Mouse (Mus musculus): Measurements from ENCODE around the gene Ints3. TPM values are rescaled to one million over a fixed set of nuclear protein-coding genes. Genes with fewer than 3 reads are reported as not detected.

Ints3 gene
- polyA plus RNA-seq, 1 experiment from 2014 or later, result 31.1 TPM

GRCm38 (mm10) chr3:90440756-90441155 is 7.3 kb upstream of the Ints3 start:
- Histone ChIP-seq H3K4me2 (no peak overlapping the region), H3K27me3 (no peaks in the 10 kb centered on the region), H3K4me3 (no peak overlapping the region), H3K9me3 (no peaks in the 10 kb centered on the region), H3K9ac (no peak overlapping the region), H3K27ac (no peak overlapping the region), H3K4me1 (peaks cover 3% of the 10 kb centered on the region), H3K36me3 (no peaks in the 10 kb centered on the region)
- 72% methylated on average over 2 of the region's 2 CpGs for WGBS
- ATAC-seq (ENCODE audit: insufficient number of reproducible peaks, insufficient read depth, low FRiP score, low TSS enrichment, low read depth), result no peak

GRCm38 (mm10) chr3:90437131-90437530 is 3.7 kb upstream of the Ints3 start:
- Histone ChIP-seq H3K9ac (no peak overlapping the region), H3K36me3 (no peaks in the 10 kb centered on the region), H3K4me2 (no peak overlapping the region), H3K4me3 (no peak overlapping the region), H3K4me1 (peaks cover 8% of the 10 kb centered on the region), H3K27ac (no peak overlapping the region), H3K27me3 (no peaks in the 10 kb centered on the region), H3K9me3 (no peaks in the 10 kb centered on the region)
- WGBS, result 73% methylated on average over 4 of the region's 4 CpGs
- no peak for ATAC-seq (ENCODE audit: insufficient number of reproducible peaks, insufficient read depth, low FRiP score, low TSS enrichment, low read depth)

GRCm38 (mm10) chr3:90434073-90434730 is 780 bp upstream of the Ints3 start:
- H3K4me1 ChIP-seq, result peaks cover 21% of the 10 kb centered on the region
- H3K27ac ChIP-seq, result peak overlapping the region; percentile 96
- H3K36me3 ChIP-seq, result no peaks in the 10 kb centered on the region
- no peaks in the 10 kb centered on the region for H3K27me3 ChIP-seq
- no peaks in the 10 kb centered on the region for H3K9me3 ChIP-seq
- peak overlapping the region; percentile 81 for H3K4me3 ChIP-seq
- no peak for ATAC-seq (ENCODE audit: insufficient number of reproducible peaks, insufficient read depth, low FRiP score, low TSS enrichment, low read depth)
- 51% methylated on average over 11 of the region's 11 CpGs for WGBS
- peak overlapping the region; percentile 91 for H3K9ac ChIP-seq
- peak overlapping the region; percentile 95 for H3K4me2 ChIP-seq

GRCm38 (mm10) chr3:90432811-90433219 is 607 bp downstream of the Ints3 start:
- Histone ChIP-seq H3K4me1 (peaks cover 21% of the 10 kb centered on the region), H3K9me3 (no peaks in the 10 kb centered on the region), H3K36me3 (no peaks in the 10 kb centered on the region), H3K27me3 (no peaks in the 10 kb centered on the region), H3K4me3 (peak overlapping the region; percentile 81), H3K27ac (peak overlapping the region; percentile 96), H3K4me2 (peak overlapping the region; percentile 95), H3K9ac (peak overlapping the region; percentile 91)
- WGBS, result under 1% methylated on average over 12 of the region's 12 CpGs
- 0 out of 2 replicates have a peak, but pooled peaks have one; percentile 16 for ATAC-seq (ENCODE audit: insufficient number of reproducible peaks, insufficient read depth, low FRiP score, low TSS enrichment, low read depth)

- Histone ChIP-seq H3K9me3 (no peaks in the 10 kb centered on the region), H3K27me3 (no peaks in the 10 kb centered on the region), H3K4me1 (peaks cover 21% of the 10 kb centered on the region), H3K4me3 (peak overlapping the region; percentile 81), H3K36me3 (no peaks in the 10 kb centered on the region), H3K4me2 (peak overlapping the region; percentile 95), H3K9ac (peak overlapping the region; percentile 91), H3K27ac (peak overlapping the region; percentile 96; the same call in 1 of the 2 replicates)
- no peak for ATAC-seq (ENCODE audit: insufficient number of reproducible peaks, insufficient read depth, low FRiP score, low TSS enrichment, low read depth)
- WGBS, result 14% methylated on average over 2 of the region's 2 CpGs
These were observed 1.1 kb downstream of the Ints3 start for GRCm38 (mm10) chr3:90432348-90432747.

- H3K4me3 ChIP-seq, result no peak overlapping the region
- H3K9me3 ChIP-seq, result no peaks in the 10 kb centered on the region
- H3K9ac ChIP-seq, result no peak overlapping the region
- ATAC-seq (ENCODE audit: insufficient number of reproducible peaks, insufficient read depth, low FRiP score, low TSS enrichment, low read depth), result no peak
- peaks cover 21% of the 10 kb centered on the region for H3K4me1 ChIP-seq
- 87% methylated on average over 3 of the region's 3 CpGs for WGBS
- H3K36me3 ChIP-seq, result 0 out of 2 replicates have a peak, but pooled peaks cover 3% of the 10 kb centered on the region
- H3K27ac ChIP-seq, result no peak overlapping the region
- no peaks in the 10 kb centered on the region for H3K27me3 ChIP-seq
- H3K4me2 ChIP-seq, result no peak overlapping the region
These were observed 3.8 kb downstream of the Ints3 start for GRCm38 (mm10) chr3:90429576-90429975.

- 76% methylated on average over 6 of the region's 6 CpGs for WGBS
- Histone ChIP-seq H3K4me3 (no peak overlapping the region), H3K27ac (no peak overlapping the region), H3K9ac (no peak overlapping the region), H3K36me3 (peaks cover 14% of the 10 kb centered on the region), H3K9me3 (no peaks in the 10 kb centered on the region), H3K27me3 (no peaks in the 10 kb centered on the region), H3K4me1 (peaks cover 16% of the 10 kb centered on the region), H3K4me2 (no peak overlapping the region)
- no peak for ATAC-seq (ENCODE audit: insufficient number of reproducible peaks, insufficient read depth, low FRiP score, low TSS enrichment, low read depth)
These were observed 5.2 kb downstream of the Ints3 start for GRCm38 (mm10) chr3:90428186-90428585.

GRCm38 (mm10) chr3:90427574-90427973 is 5.8 kb downstream of the Ints3 start:
- 67% methylated on average over 1 of the region's 1 CpGs for WGBS

GRCm38 (mm10) chr3:90425499-90425898 is 7.9 kb downstream of the Ints3 start:
- no peak overlapping the region for H3K4me3 ChIP-seq
- no peaks in the 10 kb centered on the region for H3K4me1 ChIP-seq
- 90% methylated on average over 2 of the region's 2 CpGs for WGBS
- no peaks in the 10 kb centered on the region for H3K9me3 ChIP-seq
- no peak overlapping the region for H3K27ac ChIP-seq
- H3K9ac ChIP-seq, result no peak overlapping the region
- ATAC-seq (ENCODE audit: insufficient number of reproducible peaks, insufficient read depth, low FRiP score, low TSS enrichment, low read depth), result no peak
- H3K36me3 ChIP-seq, result peaks cover 37% of the 10 kb centered on the region
- no peaks in the 10 kb centered on the region for H3K27me3 ChIP-seq
- H3K4me2 ChIP-seq, result no peak overlapping the region

More at GRCm38 (mm10) chr3:90427574-90427973, 5.8 kb downstream of the Ints3 start:
- H3K9me3 ChIP-seq, result no peaks in the 10 kb centered on the region
- H3K27me3 ChIP-seq, result no peaks in the 10 kb centered on the region
- no peak overlapping the region for H3K4me3 ChIP-seq
- H3K9ac ChIP-seq, result no peak overlapping the region
- ATAC-seq (ENCODE audit: insufficient number of reproducible peaks, insufficient read depth, low FRiP score, low TSS enrichment, low read depth), result no peak
- peaks cover 20% of the 10 kb centered on the region for H3K36me3 ChIP-seq
- H3K4me1 ChIP-seq, result peaks cover 16% of the 10 kb centered on the region
- no peak overlapping the region for H3K27ac ChIP-seq
- H3K4me2 ChIP-seq, result no peak overlapping the region

- no peaks in the 10 kb centered on the region for H3K4me1 ChIP-seq
- H3K4me2 ChIP-seq, result no peak overlapping the region
- no peak overlapping the region for H3K27ac ChIP-seq
- peaks cover 51% of the 10 kb centered on the region for H3K36me3 ChIP-seq
- no peak overlapping the region for H3K9ac ChIP-seq
- H3K9me3 ChIP-seq, result no peaks in the 10 kb centered on the region
- H3K27me3 ChIP-seq, result no peaks in the 10 kb centered on the region
- no peak overlapping the region for H3K4me3 ChIP-seq
- ATAC-seq (ENCODE audit: insufficient number of reproducible peaks, insufficient read depth, low FRiP score, low TSS enrichment, low read depth), result no peak
These were observed 9.9 kb downstream of the Ints3 start for GRCm38 (mm10) chr3:90423549-90423948.

- ATAC-seq (ENCODE audit: insufficient number of reproducible peaks, insufficient read depth, low FRiP score, low TSS enrichment, low read depth), result no peak
- H3K36me3 ChIP-seq, result peaks cover 79% of the 10 kb centered on the region
- no peaks in the 10 kb centered on the region for H3K4me1 ChIP-seq
- 92% methylated on average over 6 of the region's 6 CpGs for WGBS
- no peak overlapping the region for H3K4me3 ChIP-seq
- H3K9me3 ChIP-seq, result no peaks in the 10 kb centered on the region
- no peaks in the 10 kb centered on the region for H3K27me3 ChIP-seq
- no peak overlapping the region for H3K4me2 ChIP-seq
- H3K9ac ChIP-seq, result no peak overlapping the region
- H3K27ac ChIP-seq, result no peak overlapping the region
These were observed 12.7 kb downstream of the Ints3 start for GRCm38 (mm10) chr3:90420696-90421095.

- 55% methylated on average over 3 of the region's 3 CpGs for WGBS
- ATAC-seq (ENCODE audit: insufficient number of reproducible peaks, insufficient read depth, low FRiP score, low TSS enrichment, low read depth), result no peak
- Histone ChIP-seq H3K9me3 (no peaks in the 10 kb centered on the region), H3K4me3 (no peak overlapping the region), H3K9ac (no peak overlapping the region), H3K27ac (no peak overlapping the region), H3K4me1 (no peaks in the 10 kb centered on the region), H3K27me3 (no peaks in the 10 kb centered on the region), H3K36me3 (peaks cover 86% of the 10 kb centered on the region), H3K4me2 (no peak overlapping the region)
These were observed 20.4 kb downstream of the Ints3 start for GRCm38 (mm10) chr3:90413011-90413396.

Data from embryonic facial prominence, embryonic 13.5 days (tissue).